Mouse (Mus musculus): ENCODE data around the gene Tent5c. TPM values are rescaled to one million over a fixed set of nuclear protein-coding genes. Genes with fewer than 3 reads are reported as not detected.

Gene Tent5c
- polyA plus RNA-seq, 1 experiment = 0.13 TPM

DNA sequence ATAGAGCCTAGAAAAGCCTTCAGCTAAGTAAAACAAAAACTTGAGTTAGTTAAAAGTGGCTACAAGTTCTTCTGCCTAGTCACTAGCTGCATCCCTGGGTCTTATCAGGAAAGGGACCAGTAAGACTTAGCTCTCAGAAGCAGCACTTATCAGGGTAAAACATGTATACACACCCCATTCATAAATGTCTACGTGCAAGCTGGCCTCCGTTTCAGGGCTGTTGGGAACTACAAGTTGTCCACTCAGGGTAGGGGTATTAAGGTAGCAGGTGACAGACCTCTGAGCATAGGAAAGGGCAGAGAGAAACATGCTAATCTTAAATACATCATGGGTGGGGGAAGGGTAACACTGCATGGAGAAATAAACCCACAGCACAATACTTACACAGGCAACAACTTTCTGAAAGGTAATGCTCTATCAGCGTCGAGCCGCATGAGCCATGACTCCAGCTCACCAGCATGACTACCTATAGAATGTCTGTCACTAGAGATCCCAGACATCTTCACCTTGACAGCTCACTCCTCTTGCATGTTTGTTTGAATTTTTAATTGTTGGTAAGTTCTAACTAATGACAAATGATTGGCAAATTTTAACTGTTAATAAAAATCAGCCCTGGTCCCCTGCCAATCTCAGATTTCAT lies 6.0 kb downstream of the Tent5c start:
- Histone ChIP-seq H3K4me2 (ENCODE audit: low read depth) (no peak overlapping the region), H3ac (ENCODE audit: control insufficient read depth, insufficient read length) (no peak overlapping the region), H3K27me3 (ENCODE audit: control insufficient read depth, insufficient read depth, insufficient read length) (peaks cover 14% of the 10 kb centered on the region), H3K4me3 (no peak overlapping the region), H3K36me3 (ENCODE audit: control insufficient read depth, insufficient read depth) (no peaks in the 10 kb centered on the region), H3K79me2 (ENCODE audit: control insufficient read depth, insufficient read depth) (no peaks in the 10 kb centered on the region)
- TF ChIP-seq REST (IDR thresholded peaks at IDR 0.05; ENCODE audit: insufficient read depth, insufficient read length) (no peak), USF1 (IDR thresholded peaks at IDR 0.05; ENCODE audit: low read depth) (no peak), TCF12 (IDR thresholded peaks at IDR 0.05; ENCODE audit: insufficient read depth, poor library complexity, severe bottlenecking) (no peak), MYOD1 (IDR thresholded peaks at IDR 0.05; ENCODE audit: control insufficient read depth in 1 of 3, insufficient read length in 2 of 3, low read depth in 2 of 3) (no peak), CEBPB (IDR thresholded peaks at IDR 0.05; ENCODE audit: insufficient read depth, poor library complexity, severe bottlenecking) (no peak), POLR2AphosphoS2 (IDR thresholded peaks at IDR 0.05; ENCODE audit: insufficient read length, low read depth) (no peak), SRF (IDR thresholded peaks at IDR 0.05; ENCODE audit: control insufficient read depth, insufficient read length, low read depth) (no peak), MAX (IDR thresholded peaks at IDR 0.05; ENCODE audit: low read depth) (no peak), POLR2A (IDR thresholded peaks at IDR 0.05; ENCODE audit: insufficient read length, low read depth) (no peak), E2F4 (IDR thresholded peaks at IDR 0.05; ENCODE audit: insufficient read depth) (no peak), MYOG (IDR thresholded peaks at IDR 0.05; ENCODE audit: control insufficient read depth in 1 of 3, insufficient read depth in 1 of 3, insufficient read length in 2 of 3, low read depth in 2 of 3) (no peak), TCF3 (IDR thresholded peaks at IDR 0.05; ENCODE audit: insufficient read length, low read depth) (no peak)

DNA sequence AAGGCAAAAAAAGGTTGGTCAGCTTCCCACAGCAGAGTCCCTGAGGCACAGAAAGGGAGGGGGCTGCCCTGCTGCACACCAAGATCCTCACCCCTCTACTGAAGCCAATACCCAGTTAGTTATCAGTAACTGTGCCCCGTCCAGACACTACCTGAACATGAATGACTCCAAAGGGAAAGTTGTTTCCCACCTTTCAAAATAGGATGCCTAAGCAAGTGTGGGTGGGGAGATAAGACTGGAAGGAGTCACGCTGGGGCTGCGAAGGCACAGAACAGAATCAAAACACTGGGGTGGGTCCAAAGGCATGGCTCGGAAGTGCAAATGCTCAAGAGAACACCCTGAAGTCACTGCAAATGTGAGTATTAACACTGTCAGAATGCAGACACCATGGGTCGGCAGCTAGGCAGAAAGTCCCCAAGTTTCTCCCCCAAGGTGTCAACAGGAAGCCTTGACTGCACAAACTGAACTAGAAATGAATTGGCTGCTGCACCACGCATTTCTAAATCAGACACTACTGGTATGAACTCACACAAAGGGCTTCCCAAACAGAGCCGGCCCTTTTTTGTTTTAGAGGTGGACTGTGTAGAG lies 6.7 kb downstream of the Tent5c start:
- H3ac ChIP-seq (ENCODE audit: control insufficient read depth, insufficient read length) = no peak overlapping the region

DNA sequence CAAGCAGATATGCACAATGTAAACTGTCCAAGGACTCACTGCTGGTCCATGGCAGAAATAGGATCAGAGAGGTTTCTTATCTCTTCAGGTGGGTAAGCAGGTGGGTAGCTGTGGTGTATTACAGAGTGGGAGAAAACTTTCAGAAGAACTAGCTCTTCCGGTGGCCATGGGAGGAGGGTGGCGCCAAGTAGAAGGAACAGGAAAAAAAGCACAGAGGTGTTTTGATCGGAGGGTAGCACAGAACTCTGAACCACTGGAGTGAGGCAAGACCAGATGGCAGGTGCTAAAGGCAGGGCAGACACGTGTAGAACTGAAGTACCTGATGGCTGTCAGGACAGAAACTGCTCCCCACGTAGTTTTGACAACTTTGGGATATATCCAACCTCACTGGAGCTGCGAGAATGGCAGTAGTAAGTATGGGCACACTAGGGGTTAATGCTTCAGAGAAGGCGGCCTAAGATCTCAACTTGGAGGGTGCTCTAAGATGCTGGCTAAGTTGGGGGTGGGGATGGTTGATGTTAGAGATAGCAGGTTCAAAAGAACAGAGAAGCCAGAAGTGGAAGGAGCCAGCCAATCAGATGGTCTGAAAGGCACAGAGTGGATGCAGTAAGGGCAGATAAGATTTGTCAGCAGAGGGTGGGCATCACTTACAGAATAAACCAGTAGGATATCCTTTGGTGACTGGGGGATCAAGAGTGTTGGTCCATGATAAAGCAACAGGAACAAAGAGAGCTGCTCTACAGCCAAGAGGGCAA lies 8.7 kb downstream of the Tent5c start:
- TF ChIP-seq MYOG (IDR thresholded peaks at IDR 0.05; ENCODE audit: control insufficient read depth in 1 of 3, insufficient read depth in 1 of 3, insufficient read length in 2 of 3, low read depth in 2 of 3) = no peak
- no peak for TF ChIP-seq TCF12 (IDR thresholded peaks at IDR 0.05; ENCODE audit: insufficient read depth, poor library complexity, severe bottlenecking)
- no peak for TF ChIP-seq MAX (IDR thresholded peaks at IDR 0.05; ENCODE audit: low read depth)
- Histone ChIP-seq H3K36me3 (ENCODE audit: control insufficient read depth, insufficient read depth) (no peaks in the 10 kb centered on the region), H3K4me2 (ENCODE audit: low read depth) (no peak overlapping the region), H3K79me2 (ENCODE audit: control insufficient read depth, insufficient read depth) (no peaks in the 10 kb centered on the region), H3K4me3 (no peak overlapping the region), H3K27me3 (ENCODE audit: control insufficient read depth, insufficient read depth, insufficient read length) (peaks cover 4% of the 10 kb centered on the region), H3ac (ENCODE audit: control insufficient read depth, insufficient read length) (no peak overlapping the region)

More for the DNA sequence above, 6.7 kb downstream of the Tent5c start:
- H3K4me3 ChIP-seq = no peak overlapping the region
- no peaks in the 10 kb centered on the region for H3K79me2 ChIP-seq (ENCODE audit: control insufficient read depth, insufficient read depth)
- TF ChIP-seq TCF12 (IDR thresholded peaks at IDR 0.05; ENCODE audit: insufficient read depth, poor library complexity, severe bottlenecking) (no peak), MAX (IDR thresholded peaks at IDR 0.05; ENCODE audit: low read depth) (no peak), MYOD1 (IDR thresholded peaks at IDR 0.05; ENCODE audit: control insufficient read depth in 1 of 3, insufficient read length in 2 of 3, low read depth in 2 of 3) (no peak), SRF (IDR thresholded peaks at IDR 0.05; ENCODE audit: control insufficient read depth, insufficient read length, low read depth) (no peak), USF1 (IDR thresholded peaks at IDR 0.05; ENCODE audit: low read depth) (no peak)
- peaks cover 14% of the 10 kb centered on the region for H3K27me3 ChIP-seq (ENCODE audit: control insufficient read depth, insufficient read depth, insufficient read length)
- no peaks in the 10 kb centered on the region for H3K36me3 ChIP-seq (ENCODE audit: control insufficient read depth, insufficient read depth)
- H3K4me2 ChIP-seq (ENCODE audit: low read depth) = no peak overlapping the region

DNA sequence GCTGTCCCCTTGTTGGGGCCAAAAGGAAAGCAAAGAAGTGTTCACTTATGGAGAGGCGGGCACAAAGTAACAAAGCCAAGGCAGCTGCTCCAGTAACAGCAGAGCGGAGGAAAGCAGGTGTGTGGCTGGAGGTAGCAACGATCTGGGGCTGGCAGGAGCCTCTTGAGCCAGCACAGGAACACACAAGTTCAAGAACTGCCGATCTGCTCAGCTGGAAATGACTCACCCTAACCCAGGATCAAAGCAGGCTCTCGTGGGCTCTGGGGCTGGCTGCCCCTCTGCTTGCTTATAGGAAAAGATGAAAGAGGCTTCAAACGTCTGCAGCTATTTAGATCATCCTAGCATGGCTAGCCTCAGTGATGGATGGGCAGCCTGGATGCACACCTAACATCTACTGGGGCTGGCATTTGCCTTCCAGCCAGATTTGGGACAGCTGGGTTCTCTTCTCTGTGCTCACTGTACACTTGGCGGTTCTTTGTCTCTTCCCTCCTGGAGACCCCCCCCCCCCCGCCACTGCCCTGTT lies 14.1 kb downstream of the Tent5c start:
- H3K27me3 ChIP-seq (ENCODE audit: control insufficient read depth, insufficient read depth, insufficient read length) = no peaks in the 10 kb centered on the region
- H3K4me2 ChIP-seq (ENCODE audit: low read depth) = no peak overlapping the region
- H3ac ChIP-seq (ENCODE audit: control insufficient read depth, insufficient read length) = no peak overlapping the region
- H3K36me3 ChIP-seq (ENCODE audit: control insufficient read depth, insufficient read depth) = no peaks in the 10 kb centered on the region
- no peak for TF ChIP-seq MYOG (IDR thresholded peaks at IDR 0.05; ENCODE audit: control insufficient read depth in 1 of 3, insufficient read depth in 1 of 3, insufficient read length in 2 of 3, low read depth in 2 of 3)
- no peak for TF ChIP-seq TCF3 (IDR thresholded peaks at IDR 0.05; ENCODE audit: insufficient read length, low read depth)
- TF ChIP-seq E2F4 (IDR thresholded peaks at IDR 0.05; ENCODE audit: insufficient read depth) = no peak
- TF ChIP-seq TCF12 (IDR thresholded peaks at IDR 0.05; ENCODE audit: insufficient read depth, poor library complexity, severe bottlenecking) = no peak
- TF ChIP-seq CEBPB (IDR thresholded peaks at IDR 0.05; ENCODE audit: insufficient read depth, poor library complexity, severe bottlenecking) = no peak
- TF ChIP-seq MYOD1 (IDR thresholded peaks at IDR 0.05; ENCODE audit: control insufficient read depth in 1 of 3, insufficient read length in 2 of 3, low read depth in 2 of 3) = no peak
- no peak for TF ChIP-seq USF1 (IDR thresholded peaks at IDR 0.05; ENCODE audit: low read depth)
- no peak for TF ChIP-seq POLR2AphosphoS2 (IDR thresholded peaks at IDR 0.05; ENCODE audit: insufficient read length, low read depth)
- TF ChIP-seq SRF (IDR thresholded peaks at IDR 0.05; ENCODE audit: control insufficient read depth, insufficient read length, low read depth) = no peak
- no peak for TF ChIP-seq MAX (IDR thresholded peaks at IDR 0.05; ENCODE audit: low read depth)
- no peak overlapping the region for H3K4me3 ChIP-seq
- no peaks in the 10 kb centered on the region for H3K79me2 ChIP-seq (ENCODE audit: control insufficient read depth, insufficient read depth)
